Mouse (Mus musculus) MEL-GATA-1-ER (cell line): ENCODE measurements around the gene Gltp.

Experiments
- DNase-seq: peaks from one replicate; pipeline ENCODE4 v3.0.0-alpha.2; 2012; ENCODE audit warnings: low read depth; ENCODE audit errors: extremely low read depth

Gltp gene

DNA sequence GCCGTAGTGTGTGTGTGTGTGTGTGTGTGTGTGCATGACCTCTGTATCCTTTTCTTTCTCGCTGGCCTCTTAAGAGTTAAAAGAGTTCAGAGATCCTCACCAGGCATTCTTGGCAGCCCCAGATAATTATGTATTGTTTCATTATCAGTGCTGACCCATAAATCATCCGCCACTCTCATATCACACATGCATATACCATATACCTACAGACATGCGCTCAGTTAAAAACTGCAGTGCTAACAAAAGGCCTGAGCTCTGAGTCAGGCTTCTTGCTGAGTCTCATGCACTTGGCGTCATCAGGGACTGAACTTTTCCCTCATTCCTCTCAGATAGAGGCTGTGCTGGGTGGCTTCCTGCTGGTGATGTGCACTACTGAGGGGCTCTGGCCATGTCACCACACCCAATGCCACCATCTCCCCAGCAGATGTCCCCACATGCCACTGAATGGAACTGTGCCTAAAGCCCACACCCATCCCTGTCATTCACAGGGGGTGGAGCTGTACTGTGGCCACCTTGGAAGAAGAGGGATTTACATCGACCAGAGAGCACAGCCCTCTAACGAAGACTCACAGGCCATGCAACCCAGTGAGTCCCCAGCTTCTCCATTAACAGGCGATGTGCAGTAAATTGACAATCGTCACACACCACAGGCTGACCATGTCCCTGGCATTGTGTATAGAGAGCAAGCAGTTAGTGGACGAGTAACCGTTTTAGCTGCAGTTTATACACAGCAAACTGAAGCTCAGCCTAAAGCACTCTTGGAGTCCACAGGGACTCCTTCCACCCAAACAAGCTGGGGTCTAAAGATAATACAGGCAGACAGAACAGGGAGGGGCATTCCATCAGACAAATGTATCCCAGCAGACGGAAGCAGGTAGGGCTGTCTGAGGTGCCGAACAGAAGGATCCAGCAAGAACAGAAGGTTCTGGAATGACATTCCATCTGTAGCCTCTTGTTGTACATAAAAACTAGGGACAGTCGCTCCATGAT, 11.9 kb upstream of the Gltp start:
- no peak for DNase-seq

DNA sequence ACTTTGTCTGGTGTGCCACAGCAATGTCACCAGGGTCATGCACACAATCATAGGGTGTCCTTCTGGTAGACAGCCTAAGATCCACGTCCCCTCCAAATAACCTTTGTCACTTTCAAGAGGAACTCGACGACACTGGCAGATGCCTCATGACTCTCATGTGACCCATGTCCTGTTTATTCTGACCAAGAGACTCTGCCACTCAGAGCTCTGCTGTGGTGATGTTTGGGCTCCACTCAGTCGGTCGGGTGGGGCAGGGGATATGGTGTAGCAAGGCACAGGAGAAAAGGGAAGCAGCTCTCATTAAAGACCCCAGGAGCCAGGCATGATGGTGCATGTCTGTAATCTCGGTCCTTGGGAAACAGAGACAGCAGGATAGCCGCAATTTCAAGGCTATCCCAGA, 8.2 kb upstream of the Gltp start:
- no peak for DNase-seq

DNA sequence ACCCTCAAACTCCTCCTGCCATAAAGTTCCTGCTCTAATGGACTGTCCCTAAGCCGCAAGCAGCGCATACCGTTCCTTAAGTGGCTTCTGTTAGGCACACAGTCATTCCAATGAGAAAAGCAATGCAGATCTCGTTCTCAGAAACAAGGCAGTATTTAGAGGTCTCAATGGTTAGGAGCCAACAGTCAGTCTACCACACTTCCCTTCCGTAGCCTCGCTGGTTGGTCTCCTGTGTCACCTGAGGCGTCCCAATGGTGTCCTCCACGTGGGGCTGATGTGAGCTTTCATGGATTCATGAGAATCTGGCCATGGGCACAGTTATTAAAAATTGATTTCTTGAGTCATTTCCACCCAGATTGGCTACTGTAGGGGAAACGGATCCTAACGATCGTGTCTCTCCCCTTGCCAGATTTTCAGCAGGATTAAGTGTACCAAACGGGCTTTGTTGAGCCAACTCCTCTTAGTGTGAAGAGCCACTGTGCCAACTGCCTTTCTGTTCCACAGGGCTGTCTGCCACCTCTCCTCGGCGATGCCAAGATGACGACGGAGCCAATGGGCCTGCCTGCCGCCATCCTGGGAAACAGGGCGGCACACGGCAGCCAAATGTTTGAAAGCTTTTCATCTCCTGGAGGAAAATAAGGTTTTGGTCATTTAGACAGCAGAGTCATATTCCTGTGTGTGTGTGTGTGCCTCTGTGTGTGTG, 7.4 kb upstream of the Gltp start:
- DNase-seq: no peak

DNA sequence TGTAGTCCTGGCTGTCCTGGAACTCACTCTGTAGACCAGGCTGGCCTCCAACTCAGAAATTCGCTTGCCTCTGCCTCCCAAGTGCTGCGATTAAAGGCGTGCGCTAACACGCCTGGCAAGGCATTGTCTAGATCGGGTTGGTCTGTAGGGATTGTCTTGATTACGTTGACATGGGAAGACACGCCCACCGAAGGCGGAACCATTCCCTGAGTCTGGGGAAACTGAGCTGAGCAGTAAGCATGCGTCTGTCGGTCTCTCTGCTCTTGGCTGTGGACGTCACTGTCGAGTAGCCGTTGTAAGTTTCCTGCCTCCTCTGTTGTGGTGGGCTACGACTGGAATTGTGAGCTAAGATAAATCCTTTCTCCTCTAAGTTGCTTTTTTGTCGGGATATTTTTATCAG, 6.2 kb upstream of the Gltp start:
- DNase-seq: peak; percentile 92

DNA sequence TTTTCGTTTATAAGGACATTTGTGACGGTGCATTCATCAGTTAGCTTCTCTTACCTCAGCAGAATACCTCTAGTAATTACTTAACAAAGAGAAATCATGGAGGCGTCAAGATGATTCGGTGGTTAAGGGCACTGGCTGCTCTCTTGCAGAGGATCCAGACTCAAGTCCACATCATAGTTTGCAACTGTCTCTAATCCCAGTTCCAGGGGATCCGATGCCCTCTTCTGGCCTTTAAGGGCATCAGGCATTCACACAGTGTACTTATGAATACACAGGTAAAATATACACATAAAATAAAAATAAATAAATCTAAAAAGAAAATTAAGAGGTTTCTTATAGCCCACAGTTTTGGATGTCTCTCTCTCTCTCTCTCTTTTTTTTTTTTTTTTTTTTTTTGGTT, 5.0 kb upstream of the Gltp start:
- DNase-seq: no peak

DNA sequence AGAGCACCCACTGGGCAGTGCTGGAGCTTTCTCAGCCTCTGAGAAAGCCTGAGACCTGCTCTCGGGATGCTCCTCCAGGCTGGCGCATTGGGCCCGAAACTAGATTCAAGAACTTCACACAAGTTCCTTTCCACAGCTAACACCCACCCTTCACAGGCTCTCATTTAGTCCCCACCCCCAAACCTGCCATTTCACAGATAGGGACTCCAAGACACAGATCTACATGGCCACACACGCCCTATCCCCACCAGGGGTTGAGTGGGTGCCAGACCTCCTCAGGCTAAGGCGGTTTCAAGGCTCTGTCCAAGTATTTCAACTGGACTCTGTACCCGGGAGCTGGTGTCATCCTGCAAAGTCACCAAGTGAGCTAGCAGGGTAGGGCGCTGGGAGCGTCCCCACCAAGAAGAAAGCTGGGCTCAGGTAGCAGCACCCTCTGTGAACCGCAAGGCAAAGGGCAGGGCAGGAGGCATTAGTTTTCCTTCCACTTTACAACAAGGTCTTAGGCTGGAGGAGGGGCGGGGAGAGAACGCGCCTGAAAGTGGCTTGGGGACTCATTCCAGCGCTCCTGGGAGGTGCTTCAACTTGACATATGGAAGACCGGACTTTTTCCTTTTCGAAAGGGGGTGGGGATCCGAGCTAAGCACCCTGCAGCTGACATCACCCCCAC, 951 bp downstream of the Gltp start:
- DNase-seq: no peak

DNA sequence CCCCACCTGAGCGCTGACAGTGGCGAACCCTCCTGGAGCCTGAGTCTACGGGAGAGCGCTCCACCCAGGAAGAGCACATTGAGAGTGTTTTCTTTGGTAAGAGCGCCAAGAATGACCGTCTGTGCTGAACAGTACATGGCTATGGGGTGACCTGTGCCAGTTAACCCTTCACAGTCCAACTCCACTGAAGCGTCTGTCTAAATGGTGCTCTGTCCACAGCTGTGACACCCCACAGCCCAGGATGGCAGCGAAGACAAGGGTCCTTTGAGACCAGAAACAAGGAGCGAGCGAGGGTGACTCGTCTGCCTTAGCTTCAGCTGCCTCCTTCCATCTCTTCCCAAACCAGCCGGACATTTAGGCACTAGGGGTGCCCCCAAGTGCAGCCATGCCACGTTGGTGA, 2.1 kb downstream of the Gltp start:
- no peak for DNase-seq

DNA sequence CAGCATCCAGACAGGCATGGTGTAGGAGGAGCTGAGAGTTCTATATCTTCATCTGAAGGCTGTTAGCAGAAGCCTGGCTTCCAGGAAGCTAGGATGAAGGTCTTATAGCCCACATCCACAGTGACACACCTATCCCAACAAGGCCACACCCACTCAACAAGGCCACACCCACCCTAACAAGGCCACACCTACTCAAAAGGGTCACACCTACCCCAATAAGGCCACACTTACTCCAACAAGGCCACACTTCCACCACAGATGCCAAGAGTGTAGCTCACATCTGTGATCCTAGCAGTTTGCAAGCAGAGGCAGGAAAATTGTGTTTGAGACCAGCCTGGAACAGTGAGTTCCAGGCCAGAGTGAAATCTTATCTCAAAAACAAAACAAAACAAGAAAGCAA, 2.9 kb downstream of the Gltp start:
- DNase-seq: no peak

DNA sequence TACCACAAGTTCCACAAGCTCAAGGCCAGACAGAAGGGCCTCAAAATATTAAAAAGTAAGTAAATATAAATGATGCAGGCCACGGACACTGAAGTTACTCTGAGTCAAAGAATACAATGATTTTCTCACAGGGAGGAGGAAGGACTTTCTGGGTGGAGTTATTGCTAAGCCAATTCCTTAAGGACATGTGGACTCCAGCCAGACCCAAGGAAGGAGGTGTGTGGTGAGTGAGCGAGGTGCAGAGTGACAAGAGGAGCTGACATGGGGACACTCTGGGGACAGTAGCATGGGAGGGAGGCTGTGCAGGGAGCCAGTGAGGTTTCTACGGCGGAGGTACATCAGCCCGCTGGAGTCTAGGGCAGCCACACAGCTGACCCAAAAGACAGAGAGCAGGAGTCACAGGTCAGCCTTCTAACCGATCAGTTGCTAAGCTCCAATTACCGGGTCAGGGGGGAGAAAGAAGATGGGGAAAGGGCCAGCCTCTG, 4.0 kb downstream of the Gltp start:
- DNase-seq: no peak

DNA sequence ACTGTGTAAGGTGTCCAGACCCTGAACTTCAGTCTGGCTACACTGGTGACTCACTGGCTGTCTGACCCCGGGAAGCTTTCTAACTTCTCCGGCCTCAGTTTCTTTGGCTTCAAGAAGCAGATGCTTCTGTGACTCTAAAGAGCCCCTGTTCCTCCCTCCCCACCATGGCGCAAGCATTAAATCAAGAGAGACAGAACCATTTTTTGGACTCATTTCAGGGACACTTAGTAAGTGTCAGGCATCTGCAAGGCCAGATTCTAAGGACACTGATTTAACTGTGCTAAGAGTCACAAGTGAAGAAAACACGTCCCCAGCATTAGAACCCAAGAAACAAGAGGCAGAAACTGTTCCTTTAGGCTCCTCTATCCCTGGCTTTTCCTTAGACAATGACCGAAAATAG, 4.8 kb downstream of the Gltp start:
- DNase-seq: no peak

DNA sequence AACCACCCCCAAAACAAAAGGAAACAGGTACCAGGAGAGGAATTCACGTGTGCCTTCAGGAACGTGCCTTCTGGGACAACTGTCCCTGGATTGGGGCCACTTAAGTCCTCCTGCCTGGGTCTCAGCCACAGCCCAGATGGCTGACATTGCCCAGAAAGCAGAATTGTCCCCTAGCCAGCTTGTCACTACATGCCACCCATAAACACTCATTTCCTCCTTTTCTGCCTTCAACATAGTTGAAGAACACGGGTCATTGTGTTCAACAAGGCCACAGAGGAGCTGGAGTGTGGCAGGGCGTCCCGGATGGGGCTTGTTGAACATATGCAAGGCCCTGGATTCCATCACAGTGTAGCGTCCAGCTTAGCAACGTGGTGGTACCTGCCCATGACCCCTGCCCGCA, 9.1 kb downstream of the Gltp start:
- DNase-seq: no peak

DNA sequence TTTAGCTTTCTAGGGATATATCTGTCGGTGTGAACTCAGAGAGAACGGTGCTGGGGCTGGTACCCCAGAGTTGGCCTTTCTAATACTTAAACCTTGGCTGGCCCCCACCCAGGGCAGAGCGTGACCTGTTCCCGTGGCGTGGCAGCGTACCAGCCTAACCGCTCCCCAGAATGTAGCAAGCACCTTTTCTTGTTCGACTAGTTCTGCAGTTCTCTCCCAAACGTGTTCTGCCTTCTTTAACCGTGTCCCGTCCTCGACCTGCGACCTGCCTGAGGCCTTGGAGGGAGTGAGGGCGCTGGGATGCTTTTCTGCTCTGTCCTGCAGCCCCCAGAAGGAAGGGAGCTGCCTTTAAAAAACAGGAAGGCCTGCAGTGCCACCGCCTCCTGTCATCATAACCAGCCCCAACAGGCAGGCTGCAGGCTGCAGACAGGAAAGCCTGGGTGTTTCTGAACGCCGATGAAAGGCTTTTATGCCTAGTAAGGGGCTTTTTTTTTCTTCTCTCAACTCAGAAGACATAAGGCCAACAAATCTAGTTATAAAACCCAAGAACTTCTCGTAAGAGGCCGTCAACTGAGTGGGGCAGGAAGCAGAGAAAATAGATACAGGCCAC, 10.0 kb downstream of the Gltp start:
- no peak for DNase-seq

DNA sequence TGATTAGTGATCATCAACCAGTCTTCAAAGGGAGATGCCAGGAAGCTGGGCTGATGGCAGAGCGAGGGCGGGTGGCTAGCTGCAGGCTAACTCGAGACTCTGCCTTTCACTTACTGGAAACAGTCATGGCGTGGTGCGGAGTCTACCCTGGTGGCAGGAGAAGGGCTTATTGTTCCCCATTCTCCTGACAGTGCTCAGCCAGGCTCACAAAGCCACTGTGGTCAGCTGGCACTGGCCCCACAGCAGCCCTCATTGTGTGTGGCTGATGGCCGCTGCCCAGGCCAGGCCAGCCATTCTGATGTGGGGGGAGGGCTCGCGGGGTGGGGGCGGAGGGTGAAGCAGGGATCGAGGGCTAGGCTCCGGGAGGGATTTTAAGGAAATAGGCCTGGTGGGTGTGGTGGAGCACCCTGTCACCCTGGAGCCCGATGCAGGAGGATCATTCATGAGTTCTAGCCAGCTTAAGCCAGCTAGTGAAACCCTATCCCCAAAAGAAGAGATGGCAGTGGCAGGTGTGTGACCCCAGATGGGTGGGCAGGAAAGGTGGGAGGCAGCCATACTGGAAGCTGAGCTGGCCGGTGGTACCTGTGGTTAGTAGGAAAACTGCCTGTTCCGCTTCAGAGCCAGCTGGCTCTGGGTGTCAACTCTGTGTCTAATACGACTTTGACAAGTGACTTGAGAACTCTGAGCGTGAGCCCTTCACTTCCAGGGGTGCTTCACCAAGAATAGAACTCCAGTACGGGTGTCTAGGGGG, 10.8 kb downstream of the Gltp start:
- DNase-seq: no peak

DNA sequence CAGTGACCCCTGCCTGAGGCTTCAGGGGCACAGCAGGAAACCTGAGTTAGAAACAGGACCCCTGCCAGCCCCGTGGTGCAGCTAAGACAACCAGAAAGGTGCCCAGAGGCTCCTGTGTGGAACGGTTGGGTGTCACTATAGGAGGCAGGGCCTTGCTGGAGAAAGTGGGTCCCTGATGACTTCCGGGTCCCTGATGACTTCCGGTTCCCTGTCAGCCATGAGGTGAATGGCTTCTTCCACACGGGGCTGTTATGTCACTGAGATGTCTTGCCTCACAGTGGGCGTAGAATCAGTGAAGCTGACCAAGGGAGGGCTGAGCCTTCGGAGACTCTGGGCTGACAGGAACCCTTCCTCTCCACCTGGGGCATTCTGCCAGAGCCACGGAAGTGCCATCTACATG, 16.2 kb downstream of the Gltp start:
- DNase-seq: no peak

DNA sequence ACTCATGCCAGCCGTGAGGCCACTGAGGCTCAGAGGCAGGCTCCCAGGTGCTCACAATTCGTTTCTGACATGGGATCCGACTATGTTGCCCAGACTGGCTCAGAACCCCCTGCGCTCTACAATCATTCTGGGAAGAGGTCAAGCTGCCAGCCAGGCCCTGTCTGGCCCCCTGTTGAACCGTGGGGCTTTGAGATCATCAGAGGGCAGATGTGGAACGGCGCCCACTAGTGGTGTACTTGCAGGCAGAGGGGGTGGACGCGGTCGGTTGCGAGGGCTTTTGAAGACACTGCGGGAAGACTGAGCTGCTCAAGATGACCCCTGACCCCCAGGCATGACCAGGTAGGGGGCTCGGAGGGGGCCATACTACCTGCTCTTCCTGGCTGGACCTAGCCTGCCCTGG, 17.7 kb downstream of the Gltp start:
- no peak for DNase-seq

DNA sequence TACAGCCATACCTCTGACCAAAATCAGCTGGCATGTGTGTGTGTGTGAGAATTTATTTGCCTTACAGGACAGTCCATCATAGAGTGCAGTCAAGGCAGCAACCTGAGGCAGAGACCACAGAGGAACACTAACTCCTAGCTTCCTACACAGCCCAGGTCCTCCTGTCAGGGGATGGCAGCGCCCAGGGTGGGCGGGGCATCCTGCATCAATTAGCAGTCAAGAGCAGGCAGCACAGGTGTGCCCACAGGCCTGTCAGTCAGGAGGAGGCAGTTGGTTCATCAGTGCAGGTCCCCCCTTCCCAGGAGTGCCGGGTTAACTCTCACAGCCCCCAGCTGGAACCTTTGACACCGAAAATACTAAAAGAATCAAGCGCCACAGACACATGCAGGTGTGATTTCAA, 21.8 kb downstream of the Gltp start:
- no peak for DNase-seq

DNA sequence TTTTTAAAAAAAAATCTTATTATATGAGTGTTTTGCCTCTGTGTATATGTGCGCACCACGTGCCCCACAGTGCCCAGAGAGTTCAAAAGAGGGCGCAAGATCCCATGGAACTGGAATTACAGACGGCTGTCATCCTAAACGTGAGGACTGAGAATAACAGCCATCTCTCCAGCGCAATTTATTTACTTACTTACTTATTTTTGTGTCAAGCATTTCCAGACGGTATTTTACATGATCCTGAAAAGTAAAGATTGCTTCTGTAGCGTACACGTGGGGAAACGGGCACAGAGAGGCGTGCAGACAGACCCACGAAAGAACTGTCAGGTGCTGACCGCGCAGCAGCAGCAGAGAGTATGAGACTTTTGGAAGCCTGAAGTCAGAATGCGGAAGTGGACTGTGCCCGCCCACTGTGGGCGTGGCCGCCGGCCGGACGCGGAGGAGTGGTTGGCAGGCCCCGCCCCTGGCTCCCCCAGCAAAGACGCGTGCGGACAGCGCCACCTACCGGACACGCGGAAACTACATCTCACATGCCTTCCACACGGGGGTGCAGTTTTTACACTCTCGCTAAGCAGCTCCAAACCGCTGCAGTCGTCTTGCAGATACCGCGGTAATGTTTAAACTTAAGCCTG, 23.4 kb downstream of the Gltp start:
- peak; percentile 89 for DNase-seq

DNA sequence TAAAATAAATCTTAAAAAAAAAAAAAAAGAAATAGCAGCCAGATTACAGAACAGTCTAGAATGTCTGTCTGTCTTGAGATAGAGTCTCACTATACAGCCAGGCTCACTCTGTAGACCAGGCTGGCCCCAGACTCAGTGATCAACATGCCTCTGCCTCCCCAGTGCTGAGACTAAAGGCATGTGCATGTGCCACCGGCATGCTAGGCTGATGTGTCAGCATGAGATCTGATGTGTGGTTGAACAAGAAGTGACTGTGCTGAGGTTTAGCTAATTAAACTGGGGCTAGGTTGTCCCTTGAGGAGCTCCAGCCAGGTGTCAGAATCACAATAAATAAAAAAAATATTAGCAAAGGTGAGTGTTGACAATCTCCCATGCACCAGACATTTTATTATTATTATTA, 24.1 kb downstream of the Gltp start:
- DNase-seq: no peak

DNA sequence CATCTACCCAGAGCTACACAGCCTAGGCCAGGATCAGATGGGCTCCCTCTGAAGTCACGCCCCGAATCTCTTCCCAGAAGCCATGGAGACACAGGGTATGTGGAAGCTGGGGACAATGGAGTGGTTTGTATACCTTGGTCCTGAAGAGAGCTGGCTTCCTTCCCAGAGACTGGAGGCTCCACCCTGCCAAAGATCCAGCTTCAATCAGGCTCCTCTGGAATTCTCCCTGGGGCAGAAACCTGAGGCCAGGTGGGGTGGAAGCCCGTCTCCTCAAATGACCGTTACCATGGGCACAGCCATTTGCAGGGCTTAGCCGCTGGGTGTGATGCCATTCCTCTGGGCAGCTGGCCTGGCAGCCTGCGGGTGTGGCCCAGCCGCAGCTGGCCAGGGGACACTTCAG, 26.0 kb downstream of the Gltp start:
- DNase-seq: no peak

DNA sequence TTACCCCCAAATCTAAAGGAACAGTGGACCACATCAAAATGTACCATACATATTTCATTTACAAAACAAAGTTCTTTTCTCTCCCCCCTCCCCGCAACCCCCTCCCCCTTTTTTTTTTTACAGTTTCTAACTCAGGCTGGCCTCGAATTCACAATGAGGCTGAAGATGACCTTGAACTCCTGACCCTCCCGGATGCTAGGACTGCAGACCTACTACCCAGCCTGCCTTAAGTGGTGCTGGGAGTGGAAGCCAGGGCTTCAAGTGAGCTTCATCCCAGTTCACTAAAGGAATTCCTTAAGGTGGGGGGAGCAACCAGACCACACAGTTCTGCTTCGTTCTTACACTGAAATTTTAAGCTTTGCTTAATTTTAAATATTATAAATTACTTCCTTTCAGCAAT, 26.6 kb downstream of the Gltp start:
- no peak for DNase-seq
